10 mouse cellular contexts compared by ENCODE assay signal in genomic region chr11:119435880-119436872, GRCm38 (mm10). TPM values are rescaled to one million over a fixed set of nuclear protein-coding genes. Genes with fewer than 3 reads are reported as not detected.
A peak's percentile ranks its signal among the peaks of the same experiment; 100 is the strongest.
DNase-seq lines count a peak whose midpoint lies in the region.
"Had no signal": no experiment of that assay in that cellular context is flagged by ENCODE, and none has a peak within 500 bp of the region (broad histone marks: within the 10 kb centered on the region; RNA-seq: fewer than 3 reads in every experiment).

No protein-coding gene starts in this region.

- 80% methylated on average over 19 of the region's 19 CpGs for WGBS in midbrain, embryonic 10.5 days

- no peaks in the 10 kb centered on the region for H3K9me3 ChIP-seq in midbrain, embryonic 10.5 days (replicated peaks)
- H3K9me3 ChIP-seq: G1E; limb, embryonic 12.5 days had no signal

- H3K36me3 ChIP-seq in midbrain, embryonic 10.5 days, result no peaks in the 10 kb centered on the region

- H3K4me1 ChIP-seq in midbrain, embryonic 10.5 days, result no peaks in the 10 kb centered on the region

- H3K4me3 ChIP-seq in midbrain, embryonic 10.5 days, result no peak overlapping the region
- H3K4me3 ChIP-seq: limb, embryonic 12.5 days had no signal

- H3K27ac ChIP-seq in midbrain, embryonic 10.5 days (replicated peaks), result no peak overlapping the region
- H3K27ac ChIP-seq: limb, embryonic 12.5 days had no signal

- DNase-seq in cerebellum, postnatal 25 days, result peak; percentile 24 to 41
- DNase-seq in cerebellum, adult 9-10 months, result no peak
- peak; percentile 26 for DNase-seq in lung, postnatal 36 days
- no peak for DNase-seq in lung, postnatal 25 days (ENCODE audit: low spot score)
- peak; percentile 58 for DNase-seq in kidney, postnatal 10 days
- peak; percentile 29 to 69 for DNase-seq in spleen, postnatal 10 days (ENCODE audit: low spot score in 2 of 2)
- no peak for DNase-seq in midbrain, embryonic 10.5 days (ENCODE audit: low spot score)
- no peak for DNase-seq in adrenal gland, postnatal 10 days

- no peaks in the 10 kb centered on the region; the same call in 1 of the 2 replicates for H3K27me3 ChIP-seq in midbrain, embryonic 10.5 days (ENCODE audit: low read depth, poor library complexity, severe bottlenecking)
- H3K27me3 ChIP-seq: limb, embryonic 12.5 days had no signal

RNA-seq across cellular contexts. Expression of gene Rnf213, which starts 43.3 kb away (rescaled TPM):
- 0.97 and 1.0 TPM in 2 replicates for polyA plus RNA-seq in midbrain, embryonic 10.5 days (2016; fragmentation: Nextera tagmentation; extraction: Ambion mirVana)
- 10 to 100 TPM; 19.7 to 29.9 TPM for total RNA-seq in adrenal gland, postnatal 10 days (2021)

RNA-seq across cellular contexts. Expression of gene Endov, which starts 55.0 kb away (rescaled TPM):
- polyA plus RNA-seq in midbrain, embryonic 10.5 days (2016; fragmentation: Nextera tagmentation; extraction: Ambion mirVana), result 21.6 and 27.6 TPM in 2 replicates
- total RNA-seq in adrenal gland, postnatal 10 days (2021), result 10 to 100 TPM; 20.0 to 25.0 TPM

Comparison
In these comparisons a context has a peak if more than half of its experiments do, and no peak if none do; other contexts are left out.
1. DNase-seq: peak in cerebellum, postnatal 25 days (2 of 2), lung, postnatal 36 days (single experiment), kidney, postnatal 10 days (single experiment) and spleen, postnatal 10 days (2 of 2); none in cerebellum, adult 9-10 months (single experiment), lung, postnatal 25 days (single experiment), midbrain, embryonic 10.5 days (single experiment) and adrenal gland, postnatal 10 days (single experiment).